Mouse (Mus musculus) forebrain, embryonic 14.5 days (tissue): ENCODE measurements around the gene Cuedc1. TPM values are rescaled to one million over a fixed set of nuclear protein-coding genes. Genes with fewer than 3 reads are reported as not detected.

Experiments
- ATAC-seq: fragments of 200-750 bp; cut with Nextera tagmentation; 2 replicates; pipeline ENCODE4 v1.8.0; 2017; ENCODE audit warnings: mild to moderate bottlenecking, moderate library complexity
- DNase-seq: peaks from one replicate; pipeline ENCODE4 v3.0.0-alpha.2; 2015; ENCODE audit warnings: low spot score
- H3K27ac ChIP-seq: fragments of 300-500 bp; sonication (generic); 2 replicates; pipeline ENCODE4 v1.5.1; 2014; ENCODE audit warnings: low read depth, mild to moderate bottlenecking, control low read depth, low read length, moderate library complexity
- H3K27me3 ChIP-seq: fragments of 300-500 bp; sonication (generic); replicated peaks from 2 replicates; pipeline ENCODE4 v1.6.1; 2014; ENCODE audit warnings: low read length, control low read depth, mixed read lengths; ENCODE audit not compliant: control insufficient read depth, insufficient read depth
- H3K36me3 ChIP-seq: fragments of 300-500 bp; sonication (generic); 2 replicates; pipeline ENCODE4 v1.6.1; 2014; ENCODE audit warnings: low read length, control low read depth; ENCODE audit not compliant: control insufficient read depth, insufficient read depth
- H3K4me1 ChIP-seq: fragments of 300-500 bp; sonication (generic); 2 replicates; pipeline ENCODE4 v1.6.1; 2014; ENCODE audit warnings: antibody characterized with exemption, low read length, control low read depth; ENCODE audit not compliant: control insufficient read depth, insufficient read depth
- H3K4me2 ChIP-seq: fragments of 300-500 bp; sonication (generic); 2 replicates; pipeline ENCODE4 v1.6.1; 2014; ENCODE audit warnings: mild to moderate bottlenecking, control low read depth, low read length
- H3K4me3 ChIP-seq: fragments of 300-500 bp; sonication (generic); 2 replicates; pipeline ENCODE4 v1.5.1; 2014; ENCODE audit warnings: low read depth, low read length, control low read depth
- H3K9ac ChIP-seq: fragments of 300-500 bp; sonication (generic); 2 replicates; pipeline ENCODE4 v1.6.1; 2014; ENCODE audit warnings: mild to moderate bottlenecking, low read length, control low read depth, moderate library complexity
- H3K9me3 ChIP-seq: fragments of 300-500 bp; sonication (generic); replicated peaks from 2 replicates; pipeline ENCODE4 v1.6.1; 2016; ENCODE audit warnings: low read length, control low read depth, mixed read lengths; ENCODE audit not compliant: control insufficient read depth
- WGBS: fragments of 180-500 bp; shearing (Covaris S2); extraction: QIAGEN DNeasy Blood & Tissue Kit; methylation state at CpG from one replicate; pipeline ENCODE4 v1.1.7; 2014; 5-methylcytosine and 5-hydroxymethylcytosine counted together
- polyA plus RNA-seq: library from polyadenylated mRNA; unstranded; fragments of >200 nt; fragmentation: Nextera tagmentation; extraction: Ambion mirVana; gene quantifications from 2 replicates; pipeline ENCODE4 v1.2.1, GENCODE M21; 2014

Gene Cuedc1
- polyA plus RNA-seq, 1 experiment from 2014 or later, result 13.0 TPM

DNA sequence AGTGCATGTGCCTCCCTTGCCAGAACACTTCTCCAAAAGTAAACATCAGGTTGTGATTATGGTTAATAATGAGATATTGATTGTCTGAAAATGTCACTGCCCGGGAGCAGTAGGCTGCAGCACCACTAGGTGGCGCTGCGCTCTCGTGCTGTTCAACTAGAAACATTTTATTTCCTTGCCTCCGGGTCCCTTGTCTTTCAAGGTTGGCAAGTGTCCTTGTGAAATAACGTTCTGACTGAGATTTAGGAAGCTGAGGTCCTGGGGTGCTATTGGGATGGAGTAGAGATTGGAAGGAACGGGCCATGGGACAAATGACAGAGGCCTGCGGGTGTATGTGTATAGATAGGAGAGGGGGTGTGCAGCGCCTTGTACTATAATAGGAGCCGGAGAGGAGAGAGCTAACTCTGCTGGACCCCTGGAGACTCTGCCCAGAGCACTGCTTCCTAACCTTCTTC lies 118.4 kb downstream of the Cuedc1 start:
- ATAC-seq (peak; percentile 64), DNase-seq (peak; percentile 92)
- no peaks in the 10 kb centered on the region; the same call in 1 of the 2 replicates for H3K4me1 ChIP-seq
- H3K9ac ChIP-seq, result peak overlapping the region; percentile 18; the same call in 1 of the 2 replicates
- no peaks in the 10 kb centered on the region for H3K9me3 ChIP-seq
- peaks cover 12% of the 10 kb centered on the region for H3K36me3 ChIP-seq
- H3K27ac ChIP-seq, result no peak overlapping the region
- no peaks in the 10 kb centered on the region for H3K27me3 ChIP-seq
- WGBS, result 13% methylated on average over 10 of the region's 10 CpGs
- no peak overlapping the region for H3K4me3 ChIP-seq
- H3K4me2 ChIP-seq, result peak overlapping the region; percentile 29

- WGBS, result 89% methylated on average over 6 of the region's 6 CpGs
- no peaks in the 10 kb centered on the region for H3K27me3 ChIP-seq
- no peak overlapping the region for H3K27ac ChIP-seq
- H3K9ac ChIP-seq, result no peak overlapping the region
- H3K9me3 ChIP-seq, result no peaks in the 10 kb centered on the region
- no peak for DNase-seq
- ATAC-seq, result no peak
- no peak overlapping the region for H3K4me2 ChIP-seq
- peaks cover 3% of the 10 kb centered on the region; the same call in 1 of the 2 replicates for H3K4me1 ChIP-seq
- no peaks in the 10 kb centered on the region for H3K36me3 ChIP-seq
- no peak overlapping the region for H3K4me3 ChIP-seq
Measured at GRCm38 (mm10) chr11:88218155-88218554, 120.3 kb downstream of the Cuedc1 start.

DNA sequence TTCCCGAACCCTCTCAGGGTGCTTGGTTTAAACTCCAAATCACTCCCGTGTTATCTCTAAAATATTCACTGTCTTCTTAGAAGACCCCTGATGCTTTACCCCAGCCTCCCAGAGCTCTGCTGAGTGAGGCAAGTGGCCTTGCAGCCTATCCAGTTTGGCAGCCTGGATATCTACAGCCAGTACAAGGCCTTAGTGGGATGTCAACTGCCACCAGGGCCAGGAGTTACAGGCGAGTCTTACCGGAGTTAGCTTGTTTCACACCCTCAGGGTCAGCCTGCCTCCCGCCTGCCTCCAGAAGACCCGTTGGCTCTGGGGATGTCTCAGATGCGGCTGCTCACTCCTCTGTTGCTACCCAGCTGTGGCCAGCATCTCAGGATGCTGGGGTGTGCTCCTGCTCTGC lies 120.7 kb downstream of the Cuedc1 start:
- Histone ChIP-seq H3K27me3 (no peaks in the 10 kb centered on the region), H3K9ac (no peak overlapping the region), H3K27ac (no peak overlapping the region), H3K36me3 (no peaks in the 10 kb centered on the region), H3K4me1 (peaks cover 3% of the 10 kb centered on the region; the same call in 1 of the 2 replicates), H3K4me3 (no peak overlapping the region), H3K4me2 (no peak overlapping the region), H3K9me3 (no peaks in the 10 kb centered on the region)
- no peak for DNase-seq
- ATAC-seq, result no peak
- WGBS, result 81% methylated on average over 7 of the region's 7 CpGs

DNA sequence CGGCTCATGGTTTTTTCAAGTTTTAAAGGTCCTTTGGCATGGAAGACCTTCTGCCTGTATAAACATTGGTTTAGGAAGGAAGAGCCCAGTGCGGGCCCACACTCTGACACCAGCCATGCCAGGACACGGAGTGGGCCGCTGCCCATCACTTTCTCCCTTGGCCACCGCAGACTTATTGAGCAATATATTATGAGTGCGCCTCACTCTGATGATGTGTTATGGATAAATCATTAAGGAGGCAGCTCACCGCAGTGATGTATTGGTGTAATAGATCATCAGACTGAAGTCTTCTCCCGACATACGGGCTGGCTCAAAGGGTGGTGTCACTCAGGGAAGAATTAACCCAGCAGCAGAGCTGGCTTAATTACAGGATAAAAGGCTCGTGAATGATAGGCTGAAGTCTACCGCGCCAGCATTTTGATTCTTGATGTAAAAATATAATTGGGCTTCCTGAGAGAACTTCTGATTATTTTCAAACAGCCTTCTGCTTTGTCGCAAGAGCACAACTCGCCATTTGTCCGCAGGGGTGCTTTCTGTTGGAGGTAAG lies 124.1 kb downstream of the Cuedc1 start:
- H3K27me3 ChIP-seq, result no peaks in the 10 kb centered on the region
- no peak overlapping the region for H3K4me3 ChIP-seq
- no peak overlapping the region for H3K9ac ChIP-seq
- no peak overlapping the region for H3K27ac ChIP-seq
- H3K9me3 ChIP-seq, result no peaks in the 10 kb centered on the region
- no peak overlapping the region for H3K4me2 ChIP-seq
- H3K36me3 ChIP-seq, result no peaks in the 10 kb centered on the region
- 0 out of 2 replicates have a peak, but pooled peaks cover 3% of the 10 kb centered on the region for H3K4me1 ChIP-seq
- peak; percentile 39 for DNase-seq
- 61% methylated on average over 15 of the region's 15 CpGs for WGBS
- no peak for ATAC-seq

DNA sequence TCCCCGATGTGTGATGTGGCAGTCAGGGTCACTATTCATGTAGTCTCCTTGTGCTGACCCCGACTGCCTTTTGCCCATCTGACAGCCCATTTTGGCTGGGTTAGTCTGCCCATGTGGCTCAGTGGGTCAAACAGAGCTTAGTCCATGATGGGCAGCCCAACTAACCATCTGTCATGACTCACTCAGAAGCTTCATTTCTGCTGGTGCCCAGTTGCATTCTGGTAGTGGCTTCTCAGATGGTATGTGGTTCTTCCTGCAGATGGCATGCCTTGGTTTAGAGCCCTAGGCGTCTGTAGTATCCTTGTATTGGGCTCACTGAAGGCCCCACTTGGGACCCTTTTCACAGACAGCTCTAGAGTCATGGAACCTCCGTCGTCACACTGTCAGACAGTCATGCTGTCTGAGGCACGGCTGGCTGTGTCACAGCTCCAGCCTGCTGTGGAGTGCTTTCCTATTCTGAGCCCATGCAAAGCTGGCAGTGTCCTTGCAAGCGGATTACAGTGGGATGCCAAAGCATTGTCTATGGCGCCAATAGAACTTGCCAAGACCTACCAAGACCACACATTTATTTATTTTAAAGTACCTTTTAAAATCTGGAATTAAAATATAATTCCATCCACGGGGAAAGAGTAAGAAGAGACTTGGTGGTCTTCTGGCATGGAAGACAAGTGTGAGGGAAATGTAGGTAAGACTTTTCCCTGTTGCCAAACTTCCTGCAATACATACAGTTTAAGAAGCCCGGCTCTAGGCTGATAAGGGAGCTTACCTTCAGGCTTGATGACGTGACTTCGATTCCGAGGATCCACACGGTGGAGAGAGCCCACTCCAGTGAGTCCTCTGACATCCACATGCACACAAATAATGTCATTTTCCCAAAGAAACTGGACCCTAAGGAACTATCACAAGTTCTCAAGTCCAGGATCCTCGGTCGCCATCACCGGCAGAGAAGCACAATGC lies 129.4 kb downstream of the Cuedc1 start:
- H3K27me3 ChIP-seq, result no peaks in the 10 kb centered on the region
- no peaks in the 10 kb centered on the region for H3K36me3 ChIP-seq
- no peak overlapping the region for H3K9ac ChIP-seq
- H3K27ac ChIP-seq, result no peak overlapping the region
- no peaks in the 10 kb centered on the region for H3K9me3 ChIP-seq
- no peak for ATAC-seq
- H3K4me1 ChIP-seq, result no peaks in the 10 kb centered on the region
- no peak for DNase-seq
- no peak overlapping the region for H3K4me2 ChIP-seq
- H3K4me3 ChIP-seq, result no peak overlapping the region
- WGBS, result 93% methylated on average over 17 of the region's 17 CpGs

DNA sequence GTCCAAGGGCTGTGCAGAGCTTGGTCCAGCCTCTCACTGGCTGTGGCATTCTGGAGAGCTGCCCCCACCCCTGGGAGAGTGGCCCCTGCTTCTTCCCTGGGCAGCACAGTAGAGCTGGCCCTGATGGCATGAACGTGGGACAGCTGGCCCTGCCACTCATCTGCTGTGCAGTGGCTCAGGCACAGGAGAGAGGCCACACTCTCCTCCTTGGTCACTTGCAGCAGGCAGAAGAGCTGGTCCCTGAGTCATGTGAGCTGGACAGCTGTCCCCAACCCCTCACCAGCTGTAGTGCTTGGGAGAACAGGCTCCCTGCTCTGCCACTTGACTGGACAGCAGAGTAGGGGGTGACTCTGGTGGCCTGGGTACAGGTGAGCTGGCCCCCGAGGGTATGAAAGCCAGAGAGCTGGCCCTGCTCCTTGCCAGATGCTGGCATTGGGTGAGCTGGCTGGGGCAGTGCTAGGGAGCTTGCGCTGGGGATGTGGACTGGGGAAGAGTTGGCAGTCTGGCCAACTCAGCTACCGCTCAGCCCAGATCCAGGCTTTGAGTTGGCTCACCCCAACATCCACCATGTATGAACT lies 133.4 kb downstream of the Cuedc1 start:
- no peak for ATAC-seq

DNA sequence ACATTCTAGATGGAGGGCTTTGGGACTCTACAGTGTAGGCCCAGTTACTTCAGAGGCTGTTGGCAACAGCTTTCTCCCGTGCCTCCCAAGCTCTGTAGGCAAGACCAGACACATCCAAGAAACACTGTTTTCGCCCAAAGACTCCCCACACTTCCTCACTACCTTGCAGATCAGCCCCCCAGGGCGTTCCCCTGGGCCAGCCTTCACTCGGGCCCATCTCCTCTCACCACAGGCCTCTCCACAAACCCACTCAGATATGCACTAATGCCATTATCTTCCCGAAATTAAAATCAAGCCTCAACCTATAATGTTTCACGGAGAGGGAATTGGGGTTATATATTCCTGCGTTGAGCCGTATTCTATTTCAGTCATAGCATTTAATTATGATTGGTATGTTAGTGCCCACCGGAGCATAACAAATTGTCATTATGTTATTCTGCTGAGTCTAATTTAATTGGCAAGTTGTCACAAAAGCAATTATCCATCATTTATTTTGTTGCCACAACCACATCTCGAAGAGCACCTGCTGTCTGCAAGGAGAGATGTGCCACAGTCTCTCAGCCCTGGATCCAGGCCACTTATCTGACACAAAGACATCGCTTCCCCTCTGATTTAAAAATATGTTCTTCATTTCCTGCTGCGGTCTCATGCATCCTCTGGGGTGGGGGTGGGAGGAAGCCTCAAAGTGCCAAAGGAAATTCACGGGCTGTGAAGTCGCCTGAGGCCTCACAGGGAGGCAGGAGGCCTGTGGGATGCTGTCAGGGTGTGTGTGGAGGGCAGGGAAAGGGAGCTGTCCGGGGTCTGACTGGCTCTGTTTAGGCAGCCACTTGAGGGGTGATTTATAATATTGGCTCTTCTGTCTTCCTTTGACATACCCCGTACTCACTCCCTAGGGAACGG lies 135.9 kb downstream of the Cuedc1 start:
- Histone ChIP-seq H3K9me3 (no peaks in the 10 kb centered on the region), H3K4me1 (peaks cover 27% of the 10 kb centered on the region), H3K27me3 (no peaks in the 10 kb centered on the region), H3K4me3 (no peak overlapping the region), H3K4me2 (no peak overlapping the region), H3K36me3 (no peaks in the 10 kb centered on the region), H3K27ac (peak overlapping the region; percentile 73), H3K9ac (no peak overlapping the region)
- DNase-seq, result peak; percentile 82
- ATAC-seq, result peak; percentile 66
- 19% methylated on average over 17 of the region's 17 CpGs for WGBS

More for the DNA sequence above, 133.4 kb downstream of the Cuedc1 start:
- H3K36me3 ChIP-seq, result no peaks in the 10 kb centered on the region
- no peak overlapping the region for H3K27ac ChIP-seq
- H3K4me1 ChIP-seq, result peaks cover 27% of the 10 kb centered on the region
- no peaks in the 10 kb centered on the region for H3K27me3 ChIP-seq
- H3K9ac ChIP-seq, result no peak overlapping the region
- H3K4me2 ChIP-seq, result no peak overlapping the region
- no peak overlapping the region for H3K4me3 ChIP-seq
- no peak for DNase-seq
- H3K9me3 ChIP-seq, result no peaks in the 10 kb centered on the region
- WGBS, result 83% methylated on average over 4 of the region's 4 CpGs

DNA sequence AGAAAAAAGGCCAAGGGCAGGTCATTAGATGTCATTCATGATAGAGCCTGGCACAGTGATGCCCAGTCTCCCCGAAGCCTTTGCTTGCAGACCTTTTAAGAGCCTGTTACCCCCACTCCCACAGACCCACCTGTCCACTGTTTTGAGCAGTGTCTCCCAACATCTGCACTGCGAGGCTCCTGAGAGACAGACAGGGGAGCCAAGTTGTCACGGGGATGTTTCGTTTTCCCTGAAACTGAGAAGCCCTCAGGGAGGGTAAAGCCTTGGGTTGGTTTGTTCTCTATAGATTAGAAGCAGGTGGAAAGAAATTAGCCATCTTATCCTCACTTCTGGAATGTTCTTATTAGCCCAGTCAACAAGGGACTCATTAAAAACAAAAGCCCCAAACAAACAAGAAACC lies 136.9 kb downstream of the Cuedc1 start:
- DNase-seq, result no peak
- H3K27me3 ChIP-seq, result no peaks in the 10 kb centered on the region
- no peaks in the 10 kb centered on the region for H3K36me3 ChIP-seq
- H3K4me1 ChIP-seq, result peaks cover 27% of the 10 kb centered on the region
- ATAC-seq, result no peak
- H3K9me3 ChIP-seq, result no peaks in the 10 kb centered on the region
- no peak overlapping the region for H3K4me2 ChIP-seq
- WGBS, result 39% methylated on average over 4 of the region's 4 CpGs
- no peak overlapping the region for H3K9ac ChIP-seq
- H3K27ac ChIP-seq, result peak overlapping the region; percentile 73; the same call in 1 of the 2 replicates
- no peak overlapping the region for H3K4me3 ChIP-seq
